Mouse (Mus musculus) embryonic facial prominence, embryonic 14.5 days (tissue): ENCODE data around the gene Mrtfa. TPM values are rescaled to one million over a fixed set of nuclear protein-coding genes. Genes with fewer than 3 reads are reported as not detected.

ENCODE experiments used
- ATAC-seq: fragments of 200-750 bp; cut with Nextera tagmentation; 2 replicates; pipeline ENCODE4 v1.8.0; 2017; ENCODE audit warnings: low read depth, moderate number of reproducible peaks, moderate TSS enrichment
- DNase-seq: peaks from one replicate; pipeline ENCODE4 v3.0.0-alpha.2; 2015; ENCODE audit warnings: low spot score
- H3K27ac ChIP-seq: fragments of 300-500 bp; sonication (generic); replicated peaks from 2 replicates; pipeline ENCODE4 v1.5.1; 2014; ENCODE audit warnings: low read depth, mild to moderate bottlenecking, low read length, moderate library complexity
- H3K27me3 ChIP-seq: fragments of 300-500 bp; sonication (generic); replicated peaks from 2 replicates; pipeline ENCODE4 v1.6.1; 2014; ENCODE audit warnings: low read length; ENCODE audit not compliant: control insufficient read depth, insufficient read depth
- H3K36me3 ChIP-seq: fragments of 300-500 bp; sonication (generic); 2 replicates; pipeline ENCODE4 v1.6.1; 2014; ENCODE audit warnings: low read length, mixed read lengths; ENCODE audit not compliant: control insufficient read depth, insufficient read depth
- H3K4me1 ChIP-seq: fragments of 300-500 bp; sonication (generic); 2 replicates; pipeline ENCODE4 v1.6.1; 2014; ENCODE audit warnings: antibody characterized with exemption, low read length; ENCODE audit not compliant: control insufficient read depth, insufficient read depth
- H3K4me2 ChIP-seq: fragments of 300-500 bp; sonication (generic); 2 replicates; pipeline ENCODE4 v1.6.1; 2014; ENCODE audit warnings: low read depth, mild to moderate bottlenecking, low read length, moderate library complexity, mixed read lengths
- H3K4me3 ChIP-seq: fragments of 300-500 bp; sonication (generic); 2 replicates; pipeline ENCODE4 v1.5.1; 2014; ENCODE audit warnings: low read depth, mild to moderate bottlenecking, low read length
- H3K9ac ChIP-seq: fragments of 300-500 bp; sonication (generic); 2 replicates; pipeline ENCODE4 v1.6.1; 2014; ENCODE audit warnings: low read depth, mild to moderate bottlenecking, low read length, moderate library complexity, mixed read lengths
- H3K9me3 ChIP-seq: fragments of 300-500 bp; sonication (generic); 2 replicates; pipeline ENCODE4 v1.6.1; 2016; ENCODE audit warnings: low read length; ENCODE audit not compliant: control insufficient read depth
- WGBS: fragments of 180-500 bp; shearing (Covaris S2); extraction: QIAGEN DNeasy Blood & Tissue Kit; methylation state at CpG from one replicate; pipeline ENCODE4 v1.1.7; 2014; 5-methylcytosine and 5-hydroxymethylcytosine counted together
- polyA plus RNA-seq: library from polyadenylated mRNA; unstranded; fragments of >200 nt; fragmentation: Nextera tagmentation; extraction: Ambion mirVana; gene quantifications from 2 replicates; pipeline ENCODE4 v1.2.1, GENCODE M21; 2014

Gene Mrtfa
- polyA plus RNA-seq, 1 experiment from 2014 or later = 28.6 TPM

DNA sequence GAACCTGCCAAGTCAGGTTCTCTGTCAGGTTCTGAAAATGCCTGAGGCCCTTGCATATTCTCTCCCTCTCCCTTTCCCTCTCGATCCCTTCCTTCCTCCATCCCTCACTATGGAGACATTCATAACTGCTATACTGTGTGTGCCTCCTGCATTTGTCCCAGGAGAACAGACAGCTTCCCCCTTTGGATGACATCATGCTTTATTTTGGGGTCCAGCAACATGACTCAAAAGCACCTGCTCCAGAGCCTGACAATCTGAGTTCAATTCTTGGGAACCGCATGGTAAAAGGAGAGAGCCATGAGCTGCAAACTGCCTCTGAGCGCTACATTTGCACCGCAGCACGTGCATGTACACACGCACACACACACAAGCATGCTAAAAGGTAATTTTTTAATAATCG lies 12.7 kb downstream of the Mrtfa start:
- Histone ChIP-seq H3K9ac (no peak overlapping the region), H3K27me3 (no peaks in the 10 kb centered on the region), H3K4me3 (no peak overlapping the region), H3K9me3 (no peaks in the 10 kb centered on the region), H3K4me1 (0 out of 2 replicates have a peak, but pooled peaks cover 6% of the 10 kb centered on the region), H3K27ac (no peak overlapping the region), H3K4me2 (no peak overlapping the region), H3K36me3 (0 out of 2 replicates have a peak, but pooled peaks cover 7% of the 10 kb centered on the region)
- WGBS = 92% methylated on average over 7 of the region's 7 CpGs
- no peak for ATAC-seq
- no peak for DNase-seq

DNA sequence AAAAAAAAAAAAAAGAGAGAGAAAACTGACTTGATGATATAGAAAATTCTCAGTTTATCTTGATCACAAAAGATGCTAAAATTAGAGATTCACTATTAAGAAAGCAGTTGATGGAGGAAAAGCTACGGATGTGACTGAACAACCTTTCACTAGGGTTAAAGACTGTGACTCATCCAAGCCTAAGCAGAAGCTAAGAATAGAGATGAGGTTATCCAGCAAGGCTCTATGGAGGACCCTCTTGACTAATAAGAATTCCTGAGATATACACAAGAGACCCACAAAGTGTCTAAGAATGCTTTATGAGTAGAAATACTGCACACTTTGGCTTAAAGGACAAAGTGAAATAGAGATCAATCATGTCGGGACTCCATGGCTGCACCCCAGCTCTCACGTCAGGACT lies 14.9 kb downstream of the Mrtfa start:
- Histone ChIP-seq H3K27ac (no peak overlapping the region), H3K9me3 (no peaks in the 10 kb centered on the region), H3K4me3 (no peak overlapping the region), H3K36me3 (0 out of 2 replicates have a peak, but pooled peaks cover 7% of the 10 kb centered on the region), H3K4me2 (no peak overlapping the region), H3K27me3 (no peaks in the 10 kb centered on the region), H3K4me1 (0 out of 2 replicates have a peak, but pooled peaks cover 6% of the 10 kb centered on the region), H3K9ac (no peak overlapping the region)
- no peak for DNase-seq
- 85% methylated on average over 3 of the region's 3 CpGs for WGBS
- no peak for ATAC-seq

DNA sequence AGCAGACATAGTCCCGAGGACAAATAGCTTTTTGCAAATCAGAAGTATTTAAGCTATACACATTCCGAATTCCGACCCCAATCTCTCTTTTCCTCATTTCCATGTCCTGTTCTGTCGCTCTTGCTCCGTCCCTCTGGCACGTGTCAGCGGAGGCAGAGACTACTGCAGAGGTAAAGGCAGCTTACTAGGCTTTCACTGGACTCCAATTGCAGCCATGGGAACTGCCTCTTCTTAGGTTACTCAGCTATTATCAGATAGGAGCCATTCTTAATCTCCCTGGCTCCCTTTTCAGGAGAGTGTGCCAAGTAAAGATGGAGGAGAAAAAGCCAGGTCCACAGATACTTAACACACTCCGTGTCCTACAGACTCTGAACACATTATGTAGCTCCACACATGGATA lies 18.3 kb downstream of the Mrtfa start:
- peak; percentile 61; the same call in 1 of the 2 replicates for ATAC-seq
- H3K4me1 ChIP-seq = no peaks in the 10 kb centered on the region
- no peak overlapping the region for H3K4me3 ChIP-seq
- no peak overlapping the region for H3K27ac ChIP-seq
- H3K9ac ChIP-seq = no peak overlapping the region
- H3K36me3 ChIP-seq = 0 out of 2 replicates have a peak, but pooled peaks cover 3% of the 10 kb centered on the region
- DNase-seq = no peak
- no peaks in the 10 kb centered on the region for H3K27me3 ChIP-seq
- WGBS = 72% methylated on average over 8 of the region's 8 CpGs
- no peak overlapping the region for H3K4me2 ChIP-seq
- no peaks in the 10 kb centered on the region for H3K9me3 ChIP-seq

GRCm38 (mm10) chr15:81168735-81169134 lies 21.8 kb downstream of the Mrtfa start:
- peak overlapping the region; percentile 21; the same call in 1 of the 2 replicates for H3K27ac ChIP-seq
- WGBS = 61% methylated on average over 6 of the region's 6 CpGs
- DNase-seq = no peak

DNA sequence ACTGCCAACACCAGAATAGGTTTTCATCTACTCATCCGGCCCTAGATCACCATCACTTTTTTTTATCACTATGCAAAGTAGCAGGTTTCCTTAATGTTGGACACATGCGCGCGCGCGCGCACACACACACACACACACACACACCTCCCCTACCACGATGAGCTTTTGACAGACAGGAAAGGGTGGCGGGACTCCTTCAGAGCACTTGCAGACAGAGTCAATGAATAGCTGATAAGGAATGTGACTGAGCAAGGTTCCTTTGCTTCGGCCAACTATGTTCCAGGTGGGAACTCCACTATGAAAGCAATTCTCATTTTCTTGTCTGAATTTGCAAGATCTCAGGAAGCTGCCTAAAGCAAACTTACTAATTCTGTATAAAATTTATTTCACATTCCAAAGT lies 22.7 kb downstream of the Mrtfa start:
- ATAC-seq (no peak), DNase-seq (no peak)
- no peak overlapping the region for H3K27ac ChIP-seq
- H3K36me3 ChIP-seq = no peaks in the 10 kb centered on the region
- no peak overlapping the region for H3K9ac ChIP-seq
- no peaks in the 10 kb centered on the region for H3K27me3 ChIP-seq
- H3K4me1 ChIP-seq = peaks cover 6% of the 10 kb centered on the region
- no peaks in the 10 kb centered on the region for H3K9me3 ChIP-seq
- no peak overlapping the region for H3K4me3 ChIP-seq
- H3K4me2 ChIP-seq = no peak overlapping the region
- WGBS = 87% methylated on average over 10 of the region's 10 CpGs

More at GRCm38 (mm10) chr15:81168735-81169134, 21.8 kb downstream of the Mrtfa start:
- Histone ChIP-seq H3K27me3 (no peaks in the 10 kb centered on the region), H3K4me2 (no peak overlapping the region), H3K9ac (no peak overlapping the region), H3K4me3 (no peak overlapping the region), H3K4me1 (peaks cover 6% of the 10 kb centered on the region), H3K9me3 (no peaks in the 10 kb centered on the region), H3K36me3 (no peaks in the 10 kb centered on the region)
- no peak for ATAC-seq

GRCm38 (mm10) chr15:81166291-81166690 lies 24.3 kb downstream of the Mrtfa start:
- 85% methylated on average over 5 of the region's 5 CpGs for WGBS
- ATAC-seq = no peak
- H3K36me3 ChIP-seq = no peaks in the 10 kb centered on the region

DNA sequence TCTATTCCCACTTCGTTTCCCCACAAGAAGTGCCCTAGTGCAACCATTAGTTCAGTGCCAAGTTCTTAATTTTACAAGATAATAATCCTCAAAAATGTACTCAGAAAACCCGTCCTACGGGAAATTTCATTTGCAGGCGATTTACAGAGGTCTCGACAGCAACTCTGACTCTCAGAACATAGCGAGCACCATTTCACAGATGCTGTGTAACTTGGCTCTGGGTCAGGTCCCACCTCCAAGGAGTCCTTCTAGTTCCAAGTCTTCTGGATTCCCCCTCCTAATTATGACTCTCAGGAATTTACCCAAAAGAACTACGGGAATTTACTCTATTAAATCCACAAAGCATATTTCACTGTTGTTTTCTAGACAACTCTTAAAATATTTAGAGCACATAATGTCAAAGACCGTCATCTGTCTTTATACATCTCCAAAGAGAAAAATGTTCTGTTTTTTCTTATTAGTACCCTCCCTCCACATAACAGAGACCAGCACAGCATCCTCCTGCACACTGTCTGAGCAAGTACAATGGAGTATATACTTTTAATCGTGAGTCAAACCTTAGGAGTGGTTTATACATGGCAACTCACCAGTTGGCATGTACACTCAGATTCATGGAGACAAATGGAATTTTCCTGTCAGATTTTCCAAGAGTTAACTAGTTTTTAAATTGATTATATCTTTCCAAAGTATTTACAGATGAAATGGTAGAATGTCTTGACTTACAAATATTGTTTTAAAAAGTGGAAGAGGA lies 25.8 kb downstream of the Mrtfa start:
- H3K36me3 ChIP-seq = no peaks in the 10 kb centered on the region
- no peaks in the 10 kb centered on the region for H3K27me3 ChIP-seq
- H3K4me1 ChIP-seq = peaks cover 9% of the 10 kb centered on the region
- peak overlapping the region; percentile 35 for H3K27ac ChIP-seq
- H3K9ac ChIP-seq = no peak overlapping the region
- WGBS = 41% methylated on average over 9 of the region's 9 CpGs
- H3K4me3 ChIP-seq = no peak overlapping the region
- DNase-seq (peak; percentile 86), ATAC-seq (peak; percentile 62)
- H3K9me3 ChIP-seq = no peaks in the 10 kb centered on the region
- no peak overlapping the region for H3K4me2 ChIP-seq

More at GRCm38 (mm10) chr15:81166291-81166690, 24.3 kb downstream of the Mrtfa start:
- H3K4me3 ChIP-seq = no peak overlapping the region
- DNase-seq = no peak
- no peak overlapping the region for H3K4me2 ChIP-seq
- no peak overlapping the region for H3K27ac ChIP-seq
- no peak overlapping the region for H3K9ac ChIP-seq
- peaks cover 6% of the 10 kb centered on the region for H3K4me1 ChIP-seq
- H3K9me3 ChIP-seq = no peaks in the 10 kb centered on the region
- H3K27me3 ChIP-seq = no peaks in the 10 kb centered on the region

- Histone ChIP-seq H3K27ac (no peak overlapping the region), H3K36me3 (no peaks in the 10 kb centered on the region), H3K9ac (no peak overlapping the region), H3K4me3 (no peak overlapping the region), H3K9me3 (no peaks in the 10 kb centered on the region), H3K4me1 (peaks cover 11% of the 10 kb centered on the region), H3K27me3 (no peaks in the 10 kb centered on the region), H3K4me2 (no peak overlapping the region)
- no peak for ATAC-seq
- DNase-seq = no peak
- 72% methylated on average over 3 of the region's 3 CpGs for WGBS
Observed at GRCm38 (mm10) chr15:81161571-81161970, 29.0 kb downstream of the Mrtfa start.

DNA sequence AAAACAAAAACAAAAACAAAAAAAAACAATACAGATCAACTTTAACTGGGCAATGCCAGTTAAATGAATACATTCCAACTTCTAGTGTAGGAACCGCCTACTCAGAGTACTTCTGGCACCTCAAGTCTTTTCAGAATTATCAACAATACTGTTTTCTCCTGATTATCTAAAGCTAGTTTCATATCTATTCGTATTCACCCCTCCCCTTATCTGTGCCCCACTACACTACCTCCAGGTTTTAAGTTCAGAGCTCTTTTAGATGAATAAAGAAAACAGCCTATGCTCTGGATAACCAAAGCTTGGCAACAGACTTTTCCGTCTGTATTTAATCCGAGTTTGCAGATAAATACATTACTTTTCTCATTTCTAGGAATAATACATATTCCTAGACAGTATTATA lies 29.9 kb downstream of the Mrtfa start:
- H3K36me3 ChIP-seq = no peaks in the 10 kb centered on the region
- no peak overlapping the region for H3K9ac ChIP-seq
- no peak overlapping the region for H3K4me2 ChIP-seq
- H3K4me1 ChIP-seq = peaks cover 13% of the 10 kb centered on the region
- no peaks in the 10 kb centered on the region for H3K9me3 ChIP-seq
- DNase-seq = no peak
- WGBS = 91% methylated on average over 4 of the region's 4 CpGs
- no peak overlapping the region for H3K27ac ChIP-seq
- H3K4me3 ChIP-seq = no peak overlapping the region
- H3K27me3 ChIP-seq = no peaks in the 10 kb centered on the region
- ATAC-seq = no peak
